Mouse (Mus musculus) adrenal gland, adult 8-10 months (tissue): Measurements from ENCODE around the gene Trim42. TPM values are rescaled to one million over a fixed set of nuclear protein-coding genes. Genes with fewer than 3 reads are reported as not detected.

ENCODE experiments used
- DNase-seq: peaks from one replicate; pipeline ENCODE4 v3.0.0; 2022
- total RNA-seq, 4 experiments: library from RNA; stranded (reverse); gene quantifications; 2 replicates each; pipeline ENCODE4 v1.2.4; 2022

Gene Trim42
- not detected for total RNA-seq

DNA sequence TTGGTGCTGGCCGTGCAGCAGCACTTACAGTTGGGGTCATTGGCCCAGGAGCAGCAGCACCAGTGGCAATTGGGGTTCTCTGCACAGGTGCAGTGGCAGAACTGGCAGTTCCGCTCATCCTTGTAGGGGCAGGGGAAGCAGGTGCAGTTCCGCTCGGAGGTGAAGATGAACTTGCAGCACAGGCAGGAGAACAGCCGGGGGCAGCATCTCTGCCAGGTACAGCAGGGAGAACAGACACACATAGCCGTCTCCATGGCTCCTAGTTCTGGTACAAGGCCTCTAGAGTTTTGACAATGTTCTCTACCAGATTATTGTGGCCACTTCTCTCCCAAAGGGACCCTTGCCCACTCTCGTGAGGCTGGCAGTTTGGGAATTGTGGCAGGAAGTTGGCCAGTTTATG lies at the start of gene Trim42:
Gene Trim42 (minus strand): TSS at position 368 of the 400 bp plus-strand sequence.
- DNase-seq = no peak

DNA sequence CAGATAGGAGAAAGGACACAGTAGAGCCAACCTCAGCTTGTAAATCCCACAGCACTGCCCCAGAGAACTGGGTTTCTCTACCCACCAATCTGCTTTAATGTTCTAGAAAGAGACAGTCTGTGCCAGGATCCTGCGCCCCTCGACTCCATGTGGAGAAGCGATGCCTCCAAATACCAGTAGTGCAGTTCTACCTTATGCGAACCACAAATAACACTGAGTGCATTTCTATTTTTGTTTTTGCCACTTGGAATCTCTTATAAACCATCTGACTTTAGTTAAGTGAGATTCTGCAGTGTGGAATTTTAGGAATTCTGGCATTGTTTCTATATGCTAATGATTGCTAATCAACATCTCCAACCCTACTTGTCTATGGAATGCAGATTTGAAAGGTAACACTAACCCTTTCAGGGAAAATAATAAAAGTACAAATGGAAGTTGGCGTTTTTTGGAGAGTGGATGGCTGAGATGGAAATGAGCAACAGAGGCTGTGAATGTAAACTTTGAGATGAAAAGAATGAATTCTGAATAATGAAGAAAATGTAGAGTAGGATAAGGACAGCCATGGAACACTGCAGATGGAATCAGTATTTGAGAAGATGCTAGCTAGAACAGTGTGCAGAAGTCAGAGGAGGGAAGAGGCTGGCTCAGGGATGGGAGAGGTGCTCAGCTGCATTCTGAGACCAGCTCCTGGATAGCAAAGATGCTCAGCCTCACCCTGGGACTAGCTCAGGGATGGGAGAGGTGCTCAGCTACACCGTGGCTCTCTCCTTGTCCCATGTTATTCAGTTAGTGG lies 45.3 kb upstream of the Trim42 start:
- DNase-seq = no peak

DNA sequence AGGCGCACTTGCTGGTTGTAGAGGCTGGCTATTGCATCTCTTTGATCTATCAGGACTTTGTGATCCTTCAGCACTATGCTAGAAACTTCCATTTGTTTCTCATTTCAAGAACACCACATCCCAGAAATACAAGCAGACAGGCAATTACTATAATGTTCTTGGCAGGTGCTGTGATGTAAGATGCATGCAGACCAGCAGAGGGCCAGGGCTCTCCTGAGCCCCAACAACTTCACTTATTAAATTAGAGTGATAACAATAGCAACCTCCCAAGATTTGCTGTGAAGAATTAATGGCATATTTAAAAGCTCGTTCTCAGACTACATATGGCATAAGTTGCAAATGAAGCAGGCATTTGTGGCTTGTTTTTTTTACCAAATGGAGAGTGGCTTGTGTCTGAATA lies 38.4 kb upstream of the Trim42 start:
- no peak for DNase-seq

DNA sequence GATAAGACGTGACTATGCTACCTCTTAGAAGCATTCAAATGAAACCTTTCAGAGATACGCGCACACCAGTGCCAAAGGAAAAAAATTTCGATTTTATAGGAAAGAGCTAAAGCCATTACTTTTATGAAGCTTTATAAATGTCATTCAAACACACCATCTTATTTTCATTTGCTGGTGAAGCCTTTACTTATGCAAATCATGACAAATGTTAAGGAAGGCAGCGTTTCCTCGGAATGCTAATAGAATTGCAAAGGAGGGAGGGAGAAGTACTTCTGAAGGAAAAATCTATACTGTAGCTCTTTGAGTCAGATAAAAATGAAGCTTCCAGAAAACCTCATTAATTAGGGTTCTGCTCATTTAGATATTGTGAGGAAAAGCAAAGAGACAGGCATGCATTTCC lies 13.3 kb downstream of the Trim42 start:
- DNase-seq = no peak

DNA sequence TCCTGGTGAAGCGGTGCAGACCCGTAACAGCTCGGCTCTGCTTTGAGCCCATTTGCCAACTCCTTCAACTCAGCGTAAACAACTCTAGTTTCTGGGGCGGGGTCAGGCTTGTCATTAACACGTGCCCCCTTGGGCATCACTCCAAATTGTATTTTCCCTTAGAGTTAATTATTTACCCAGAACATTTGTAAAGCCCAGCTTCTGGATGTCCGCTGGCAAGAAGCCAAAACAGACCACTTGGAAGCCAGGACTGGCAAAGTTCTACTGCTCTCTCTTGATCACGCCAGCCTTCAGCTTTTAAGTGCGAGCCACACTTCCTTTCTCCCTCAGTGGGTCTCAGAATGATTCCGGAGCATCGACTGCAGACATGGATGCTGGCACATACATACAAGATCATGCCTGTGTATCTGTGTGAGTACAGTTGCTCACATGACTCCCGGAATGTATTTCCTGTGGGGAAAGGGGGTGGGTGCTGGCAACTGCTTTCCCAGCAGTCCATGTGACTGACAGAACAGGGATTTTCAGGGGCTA lies 24.9 kb downstream of the Trim42 start:
- DNase-seq = no peak

DNA sequence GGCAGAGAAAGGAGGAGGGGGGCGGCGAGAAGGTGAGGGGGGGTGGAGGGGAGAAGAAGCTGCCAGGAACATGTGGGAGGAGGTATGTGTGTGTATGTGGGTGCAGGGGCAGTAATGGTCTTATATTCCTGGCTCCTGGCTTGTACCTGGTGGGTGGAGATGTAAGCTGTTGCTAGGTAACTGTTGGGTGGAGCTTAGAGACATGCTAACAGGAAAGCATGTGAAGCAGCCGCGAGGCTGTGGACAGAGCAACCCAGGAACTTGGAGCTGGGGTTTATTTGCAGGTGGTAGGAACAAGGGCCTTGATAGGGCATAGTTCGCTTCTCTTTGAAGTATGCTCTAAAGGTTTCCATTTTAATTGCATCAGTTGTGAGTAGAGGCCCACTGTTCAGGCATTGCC lies 28.0 kb downstream of the Trim42 start:
- DNase-seq = no peak

DNA sequence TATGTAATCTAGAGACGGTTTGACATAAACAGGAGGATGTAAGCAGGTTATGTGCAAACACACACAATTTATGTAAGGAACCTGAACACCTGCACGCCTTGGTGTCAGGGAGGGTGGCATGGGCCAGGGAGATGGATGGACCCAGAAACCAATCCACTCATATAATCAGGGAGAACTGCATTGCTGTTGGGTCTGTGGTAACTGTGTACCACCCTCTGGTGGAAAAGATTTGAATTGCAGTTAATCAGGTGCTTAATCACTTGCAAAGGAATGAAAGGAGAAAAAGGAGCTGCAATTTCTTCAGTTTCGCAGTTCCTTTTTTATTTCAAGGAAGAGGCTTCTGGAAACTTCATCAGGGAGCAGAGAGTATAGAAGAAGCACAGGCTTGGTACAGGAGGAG lies 46.9 kb downstream of the Trim42 start:
- DNase-seq = no peak

DNA sequence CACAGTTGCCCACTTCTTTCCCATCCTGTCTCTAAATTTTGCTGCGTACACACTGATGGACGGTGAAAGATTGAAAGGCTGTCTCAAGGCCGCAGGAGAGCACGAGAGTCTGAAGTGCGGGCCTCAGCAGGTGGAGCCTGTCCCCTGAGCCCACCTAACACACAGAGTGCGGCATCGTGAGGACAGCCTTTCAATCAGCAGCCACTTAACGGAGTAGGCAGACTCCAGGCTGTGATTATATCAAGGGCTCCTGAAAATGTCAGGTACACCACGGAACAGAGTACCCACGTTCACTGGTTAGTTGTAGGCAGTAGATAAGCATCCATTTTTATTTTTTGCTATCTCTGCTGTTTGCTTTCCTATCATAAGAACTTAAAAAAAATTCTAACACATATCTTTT lies 47.6 kb downstream of the Trim42 start:
- DNase-seq = no peak

DNA sequence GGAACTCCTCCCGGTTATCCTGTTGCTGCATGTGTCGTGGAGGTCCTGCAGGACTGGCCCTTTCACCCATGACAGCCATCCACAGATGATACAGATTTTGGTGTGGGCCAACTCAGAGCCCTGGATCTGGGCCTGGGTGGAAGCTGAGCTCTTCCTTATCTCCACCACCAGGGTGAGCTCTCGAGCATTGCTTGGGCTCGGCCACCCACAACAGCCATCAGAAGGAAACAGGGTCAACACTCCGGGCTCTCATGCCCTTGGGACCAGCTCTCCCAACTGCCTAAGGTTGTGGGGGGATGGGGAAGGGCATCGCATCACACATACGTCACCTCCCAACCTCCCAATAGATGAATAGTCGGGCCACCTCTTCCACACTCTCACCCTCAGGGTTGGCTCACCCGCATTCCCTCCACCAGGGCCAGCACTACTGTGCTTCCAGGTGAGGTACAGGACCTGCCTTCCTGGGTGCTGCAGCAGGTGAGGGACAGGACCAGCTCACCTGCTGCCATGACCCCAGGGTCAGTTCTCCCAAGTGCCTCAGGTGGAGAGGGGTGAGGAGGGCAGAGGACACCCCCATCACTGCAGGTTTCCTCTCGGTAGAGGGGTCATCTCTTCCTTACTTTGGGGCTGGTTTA lies 54.2 kb downstream of the Trim42 start:
- no peak for DNase-seq

DNA sequence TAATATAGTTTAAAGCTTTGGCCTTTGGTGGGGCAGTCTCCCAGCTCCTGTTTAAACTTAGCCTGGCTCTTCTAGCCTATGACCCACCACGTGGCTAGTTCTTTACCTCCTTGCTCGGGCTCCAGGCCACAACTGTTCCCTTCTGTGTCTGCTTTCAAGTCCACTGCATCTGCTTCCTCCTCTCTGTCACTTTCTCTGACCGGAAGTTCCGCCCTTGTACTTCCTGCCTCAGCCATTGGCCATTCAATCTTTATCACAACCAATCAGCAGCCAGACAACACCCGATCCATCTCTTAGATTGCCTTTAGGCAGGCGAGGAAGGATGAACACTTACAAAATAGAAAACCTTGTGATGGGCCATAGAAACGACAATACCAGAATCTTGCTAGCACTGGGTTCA lies 58.1 kb downstream of the Trim42 start:
- no peak for DNase-seq

DNA sequence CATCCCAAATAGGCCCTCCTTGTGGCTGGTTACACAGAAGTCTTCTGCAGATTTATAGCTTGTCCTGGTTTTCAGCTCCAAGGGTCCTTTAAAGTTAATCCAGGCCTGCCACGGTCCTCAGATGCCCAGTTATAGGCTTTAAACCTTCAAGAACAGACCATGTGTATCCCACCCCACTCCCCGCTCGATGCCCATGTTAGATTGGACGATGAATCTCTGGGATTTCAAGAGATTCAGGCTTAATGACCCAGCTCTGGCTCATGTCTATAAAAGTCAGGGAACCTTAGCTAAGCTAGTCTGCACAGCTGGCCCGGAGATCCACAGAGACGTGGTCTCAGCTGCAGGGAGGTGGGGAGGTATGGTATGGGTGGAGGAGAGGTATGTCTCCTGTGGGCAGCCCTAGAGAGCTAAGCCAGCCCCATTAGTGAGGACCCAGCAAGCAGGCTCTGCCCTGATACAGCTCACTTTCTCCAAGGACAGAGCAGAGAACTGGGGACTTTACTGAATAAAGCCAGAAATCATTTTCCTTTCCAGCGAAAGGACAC lies 60.2 kb downstream of the Trim42 start:
- DNase-seq = no peak

DNA sequence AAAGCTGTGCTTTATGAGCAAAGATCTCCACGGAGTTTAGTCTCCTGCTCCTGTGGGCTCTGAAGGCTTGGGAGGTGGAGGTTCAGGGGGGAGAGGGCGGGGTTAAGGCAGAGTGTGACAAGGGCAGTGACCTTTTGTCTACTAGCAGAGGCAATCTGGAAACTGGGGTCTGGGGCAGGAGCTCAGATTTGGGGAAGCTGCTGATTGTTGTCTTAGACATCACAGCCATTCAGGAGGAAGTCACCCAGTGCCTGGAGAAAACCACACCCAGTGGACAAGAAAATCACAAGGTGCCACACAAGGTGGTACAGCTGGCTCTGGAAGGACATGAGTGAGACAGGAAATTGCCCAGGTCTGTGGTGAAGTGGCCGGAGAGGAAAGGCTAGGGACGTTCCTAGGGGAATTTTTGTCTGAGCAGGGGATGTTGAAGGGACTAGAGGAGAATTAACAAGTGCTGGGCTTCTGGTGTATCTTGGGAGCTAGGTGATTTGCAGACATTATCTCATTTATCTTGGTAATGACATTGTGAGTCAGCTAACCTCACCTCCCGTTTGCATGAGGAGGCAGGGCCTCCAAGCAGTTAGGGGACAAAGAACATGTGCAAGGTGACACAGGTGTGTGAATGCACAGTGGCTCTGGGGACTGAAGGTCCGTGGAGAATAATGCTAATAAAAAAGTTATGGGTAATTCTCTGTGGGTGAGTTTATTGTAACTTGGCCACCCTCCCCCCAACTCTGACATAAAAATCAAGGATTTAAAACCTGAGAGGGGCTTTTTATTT lies 61.9 kb downstream of the Trim42 start:
- DNase-seq = no peak
